Mouse (Mus musculus) CD4-positive naive resting alpha-beta T cell, adult 57 days (primary cell): ENCODE data around the gene Dcakd. TPM values are rescaled to one million over a fixed set of nuclear protein-coding genes. Genes with fewer than 3 reads are reported as not detected.

ENCODE experiments used
- total RNA-seq: library from RNA; stranded (reverse); gene quantifications from one replicate; pipeline ENCODE4 v1.2.4, GENCODE M21; 2023

Gene Dcakd
- total RNA-seq, result 17.7 TPM

DNA sequence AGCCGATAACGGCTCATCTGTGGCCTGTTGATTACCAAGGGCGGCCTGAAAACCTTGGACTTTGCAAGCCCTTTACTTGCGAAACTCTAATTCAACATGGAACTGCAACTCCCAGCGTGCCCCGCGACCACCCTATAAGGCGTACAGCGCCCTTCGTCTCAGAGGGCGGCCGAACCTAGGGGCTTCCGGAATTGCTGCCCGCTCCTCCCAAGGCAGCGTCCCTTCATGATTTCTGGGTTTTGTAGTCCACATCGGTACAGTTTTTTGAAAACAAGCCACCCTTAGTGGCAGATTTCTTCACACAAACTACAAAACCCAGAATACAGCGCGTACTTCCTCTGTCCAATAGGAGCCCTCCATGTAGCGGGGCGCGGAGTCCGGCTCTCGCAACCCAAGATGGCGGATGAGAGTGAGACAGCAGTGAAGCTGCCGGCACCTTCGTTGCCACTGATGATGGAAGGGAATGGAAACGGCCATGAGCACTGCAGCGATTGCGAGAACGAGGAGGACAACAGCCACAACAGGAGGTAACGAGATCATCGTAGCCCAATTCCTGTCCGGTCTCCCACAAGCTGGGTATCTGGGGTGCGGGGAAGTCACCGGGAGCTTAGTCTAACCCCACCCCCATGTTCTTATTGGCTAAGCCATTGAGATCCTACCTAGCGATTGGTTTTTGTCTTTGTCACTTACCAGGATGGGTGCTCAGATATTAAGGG is at the start of gene Dcakd, which contains the start of gene Nmt1:
Dcakd (minus strand) TSS at position 158 of the 716 bp plus-strand sequence.
Nmt1 (plus strand) TSS at position 15 of the 716 bp plus-strand sequence.

DNA sequence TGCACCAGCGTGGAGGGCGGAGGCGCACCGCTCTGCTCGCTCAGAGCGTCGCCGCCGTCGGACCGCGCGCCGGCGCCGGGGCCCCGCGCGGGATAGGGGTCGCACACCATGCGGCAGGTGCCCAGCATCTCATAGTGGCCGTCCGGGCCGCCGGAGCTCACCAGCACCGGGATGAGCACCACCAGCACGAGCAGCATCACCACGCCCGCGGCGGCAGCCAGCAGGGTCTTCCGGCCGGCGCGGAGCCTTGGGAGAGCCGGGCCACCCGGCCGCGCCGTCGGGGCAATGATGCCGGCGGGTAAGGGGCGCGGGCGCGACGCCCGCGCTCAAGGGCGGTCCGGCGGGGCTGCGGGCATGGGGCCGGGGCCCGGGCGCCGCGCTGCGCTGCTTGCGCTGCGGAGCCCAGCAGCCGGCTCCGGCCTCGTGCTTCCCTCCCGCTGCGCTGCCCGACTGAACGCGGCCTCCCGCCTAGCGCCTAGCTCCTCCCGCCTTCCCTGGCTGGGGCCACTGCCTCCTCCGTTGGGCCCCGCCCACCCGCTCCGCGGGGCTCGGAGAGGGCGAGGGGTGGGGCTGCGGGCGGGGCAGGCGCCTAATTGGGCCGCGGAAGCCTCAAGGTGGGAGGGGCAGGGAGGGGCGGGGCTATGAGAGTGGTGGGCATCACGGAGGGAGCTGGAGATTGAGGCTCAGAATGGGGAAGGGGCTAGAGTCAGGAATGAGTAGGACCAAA is 81.7 kb downstream of the Dcakd start, which contains the start of gene C1ql1:
C1ql1 (minus strand) TSS at position 424 of the 727 bp plus-strand sequence.

Other genes starting within 250 kb of the Dcakd start
- not detected for gene Gjc1, start 208.6 kb downstream of the Dcakd start, total RNA-seq
- gene Higd1b, start 192.5 kb downstream of the Dcakd start, total RNA-seq, result not detected
- gene Eftud2, start 147.3 kb downstream of the Dcakd start, total RNA-seq, result 128 TPM
- gene Ccdc103, start 147.1 kb downstream of the Dcakd start, total RNA-seq, result not detected
- not detected for gene Fam187a, start 143.2 kb downstream of the Dcakd start, total RNA-seq
- not detected for gene Gfap, start 127.4 kb downstream of the Dcakd start, total RNA-seq
- gene Kif18b, start 103.2 kb downstream of the Dcakd start, total RNA-seq, result 0.38 TPM
- gene C1ql1, start 81.6 kb downstream of the Dcakd start, total RNA-seq, result not detected
- gene Nmt1, start 143 bp downstream of the Dcakd start, total RNA-seq, result 68.1 TPM
- gene Plcd3, start 73.3 kb upstream of the Dcakd start, total RNA-seq, result not detected
- 33.8 TPM for gene Acbd4, start 73.3 kb upstream of the Dcakd start, total RNA-seq
- 130 TPM for gene Hexim1, start 87.9 kb upstream of the Dcakd start, total RNA-seq
- 2.7 TPM for gene Hexim2, start 104.1 kb upstream of the Dcakd start, total RNA-seq
- 440 TPM for gene Fmnl1, start 142.8 kb upstream of the Dcakd start, total RNA-seq
- gene 1700023F06Rik, start 180.2 kb upstream of the Dcakd start, total RNA-seq, result not detected
- gene Spata32, start 190.1 kb upstream of the Dcakd start, total RNA-seq, result not detected
- gene Map3k14, start 239.1 kb upstream of the Dcakd start, total RNA-seq, result 68.2 TPM